Mouse (Mus musculus) neural tube, embryonic 11.5 days (tissue): ENCODE measurements around the gene Wipf2. TPM values are rescaled to one million over a fixed set of nuclear protein-coding genes. Genes with fewer than 3 reads are reported as not detected.

ENCODE experiments used
- ATAC-seq: fragments of 200-750 bp; cut with Nextera tagmentation; 2 replicates; pipeline ENCODE4 v1.8.0; 2017; ENCODE audit warnings: moderate number of reproducible peaks, mild to moderate bottlenecking, moderate TSS enrichment, moderate library complexity; ENCODE audit not compliant: insufficient read depth, low FRiP score, low TSS enrichment
- DNase-seq: peaks from one replicate; pipeline ENCODE4 v3.0.0-alpha.2; 2015; ENCODE audit warnings: low spot score
- H3K27ac ChIP-seq: fragments of 300-500 bp; sonication (generic); 2 replicates; pipeline ENCODE4 v1.5.1; 2014; ENCODE audit warnings: low read depth, mild to moderate bottlenecking, low read length
- H3K27me3 ChIP-seq: fragments of 300-500 bp; sonication (generic); 2 replicates; pipeline ENCODE4 v1.6.1; 2014; ENCODE audit warnings: mild to moderate bottlenecking, low read length, mixed read lengths; ENCODE audit not compliant: control insufficient read depth, insufficient read depth
- H3K36me3 ChIP-seq: fragments of 300-500 bp; sonication (generic); 2 replicates; pipeline ENCODE4 v1.6.1; 2014; ENCODE audit warnings: mild to moderate bottlenecking, low read length, moderate library complexity, mixed read lengths; ENCODE audit not compliant: control insufficient read depth, insufficient read depth
- H3K4me1 ChIP-seq: fragments of 300-500 bp; sonication (generic); 2 replicates; pipeline ENCODE4 v1.6.1; 2014; ENCODE audit warnings: low read length, mixed read lengths; ENCODE audit not compliant: control insufficient read depth, insufficient read depth
- H3K4me2 ChIP-seq: fragments of 300-500 bp; sonication (generic); 2 replicates; pipeline ENCODE4 v1.6.1; 2014; ENCODE audit warnings: low read depth, mild to moderate bottlenecking, moderate library complexity
- H3K4me3 ChIP-seq: fragments of 300-500 bp; sonication (generic); 2 replicates; pipeline ENCODE4 v1.5.1; 2014; ENCODE audit warnings: low read depth, low read length
- H3K9ac ChIP-seq: fragments of 300-500 bp; sonication (generic); 2 replicates; pipeline ENCODE4 v1.6.1; 2014; ENCODE audit warnings: mild to moderate bottlenecking, low read length
- H3K9me3 ChIP-seq: fragments of 300-500 bp; sonication (generic); 2 replicates; pipeline ENCODE4 v1.6.1; 2016; ENCODE audit warnings: low read length; ENCODE audit not compliant: control insufficient read depth
- WGBS: fragments of 180-500 bp; shearing (Covaris S2); extraction: QIAGEN DNeasy Blood & Tissue Kit; methylation state at CpG from one replicate; pipeline ENCODE4 v1.1.7; 2014; 5-methylcytosine and 5-hydroxymethylcytosine counted together
- polyA plus RNA-seq: library from polyadenylated mRNA; unstranded; fragments of >200 nt; fragmentation: Nextera tagmentation; extraction: Ambion mirVana; gene quantifications from 2 replicates; pipeline ENCODE4 v1.2.1, GENCODE M21; 2014

Gene Wipf2
- polyA plus RNA-seq, 1 experiment from 2014 or later = 5.6 TPM

GRCm38 (mm10) chr11:98889977-98890376, 26.5 kb downstream of the Wipf2 start:
- Histone ChIP-seq H3K4me1 (no peaks in the 10 kb centered on the region), H3K27ac (no peak overlapping the region), H3K36me3 (peaks cover 20% of the 10 kb centered on the region), H3K27me3 (no peaks in the 10 kb centered on the region), H3K4me3 (no peak overlapping the region), H3K9me3 (no peaks in the 10 kb centered on the region), H3K4me2 (no peak overlapping the region), H3K9ac (no peak overlapping the region)
- 91% methylated on average over 5 of the region's 5 CpGs for WGBS
- DNase-seq (no peak), ATAC-seq (no peak)

DNA sequence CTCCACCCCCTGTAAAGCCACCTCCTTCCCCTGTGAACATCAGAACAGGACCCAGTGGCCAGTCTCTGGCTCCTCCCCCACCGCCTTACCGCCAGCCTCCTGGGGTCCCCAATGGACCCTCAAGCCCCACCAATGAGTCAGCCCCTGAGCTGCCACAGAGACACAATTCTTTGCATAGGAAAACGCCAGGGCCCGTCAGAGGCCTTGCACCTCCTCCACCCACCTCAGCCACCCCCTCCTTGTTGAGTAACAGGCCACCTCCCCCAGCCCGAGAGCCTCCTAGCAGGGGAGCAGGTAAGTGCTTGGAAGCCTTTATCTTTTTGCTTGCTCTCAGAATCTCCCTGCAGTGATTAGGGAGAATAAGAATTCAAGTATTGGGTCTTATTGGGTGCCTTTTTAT, 29.0 kb downstream of the Wipf2 start:
- no peaks in the 10 kb centered on the region for H3K27me3 ChIP-seq
- DNase-seq (no peak), ATAC-seq (no peak)
- no peak overlapping the region for H3K4me3 ChIP-seq
- 47% methylated on average over 5 of the region's 5 CpGs for WGBS
- no peak overlapping the region for H3K9ac ChIP-seq
- H3K27ac ChIP-seq = no peak overlapping the region
- no peak overlapping the region for H3K4me2 ChIP-seq
- peaks cover 20% of the 10 kb centered on the region for H3K36me3 ChIP-seq
- no peaks in the 10 kb centered on the region for H3K9me3 ChIP-seq
- no peaks in the 10 kb centered on the region for H3K4me1 ChIP-seq

- no peak overlapping the region for H3K4me3 ChIP-seq
- no peak overlapping the region for H3K9ac ChIP-seq
These were observed 37.2 kb downstream of the Wipf2 start for GRCm38 (mm10) chr11:98900529-98901125.

DNA sequence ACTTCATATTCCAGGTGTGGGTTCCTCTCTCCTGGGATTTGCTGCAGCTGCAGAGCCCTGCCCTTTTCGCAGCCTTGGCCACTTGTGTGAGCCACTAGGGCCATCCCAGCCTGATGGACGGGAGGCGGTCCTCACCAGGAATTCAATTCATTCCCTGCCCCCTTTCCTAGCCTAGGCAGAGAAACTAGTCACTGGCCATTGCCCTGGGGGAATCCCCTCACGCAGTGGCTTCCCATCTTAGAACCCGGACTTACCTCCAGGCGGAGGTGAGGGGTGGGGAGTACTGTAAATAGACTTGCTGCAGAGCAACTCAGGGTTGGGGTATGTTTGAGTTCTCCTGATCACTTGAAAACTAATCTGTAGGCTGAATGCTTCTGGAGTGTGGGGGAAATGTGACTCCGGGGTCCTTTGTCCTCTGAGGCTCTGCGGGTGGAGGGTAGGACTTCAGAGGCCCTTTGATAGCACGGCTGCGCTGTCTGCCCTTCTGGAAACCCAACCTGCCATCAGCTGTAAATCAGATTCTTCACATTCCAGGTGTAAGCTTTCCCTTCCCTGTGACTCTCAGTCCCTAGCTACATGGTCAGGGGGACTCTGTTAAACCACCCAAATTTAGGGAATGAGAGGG, 39.3 kb downstream of the Wipf2 start:
- Histone ChIP-seq H3K27me3 (no peaks in the 10 kb centered on the region), H3K9me3 (no peaks in the 10 kb centered on the region), H3K4me3 (no peak overlapping the region), H3K4me1 (peaks cover 10% of the 10 kb centered on the region), H3K4me2 (no peak overlapping the region), H3K36me3 (peaks cover 11% of the 10 kb centered on the region), H3K9ac (peak overlapping the region; percentile 5; the same call in 1 of the 2 replicates), H3K27ac (no peak overlapping the region)
- ATAC-seq (no peak), DNase-seq (peak; percentile 34)
- 4% methylated on average over 10 of the region's 10 CpGs for WGBS

More at GRCm38 (mm10) chr11:98900529-98901125, 37.2 kb downstream of the Wipf2 start:
- WGBS = 85% methylated on average over 12 of the region's 12 CpGs
- no peak overlapping the region for H3K27ac ChIP-seq
- H3K4me2 ChIP-seq = no peak overlapping the region
- H3K9me3 ChIP-seq = no peaks in the 10 kb centered on the region
- peaks cover 10% of the 10 kb centered on the region for H3K4me1 ChIP-seq
- H3K36me3 ChIP-seq = peaks cover 15% of the 10 kb centered on the region
- DNase-seq (no peak), ATAC-seq (no peak)
- H3K27me3 ChIP-seq = no peaks in the 10 kb centered on the region

GRCm38 (mm10) chr11:98904577-98904976, 41.1 kb downstream of the Wipf2 start:
- H3K9me3 ChIP-seq = no peaks in the 10 kb centered on the region
- H3K27ac ChIP-seq = no peak overlapping the region
- WGBS = 79% methylated on average over 2 of the region's 2 CpGs
- no peaks in the 10 kb centered on the region for H3K27me3 ChIP-seq
- DNase-seq (no peak), ATAC-seq (no peak)
- H3K9ac ChIP-seq = no peak overlapping the region
- H3K4me2 ChIP-seq = no peak overlapping the region
- H3K4me3 ChIP-seq = no peak overlapping the region
- H3K36me3 ChIP-seq = peaks cover 6% of the 10 kb centered on the region
- H3K4me1 ChIP-seq = peaks cover 13% of the 10 kb centered on the region

- ATAC-seq = no peak
- H3K4me1 ChIP-seq = peaks cover 13% of the 10 kb centered on the region
- no peak overlapping the region for H3K27ac ChIP-seq
- no peak overlapping the region for H3K9ac ChIP-seq
- H3K4me3 ChIP-seq = no peak overlapping the region
- DNase-seq = no peak
- H3K9me3 ChIP-seq = no peaks in the 10 kb centered on the region
- 0 out of 2 replicates have a peak, but pooled peaks cover 4% of the 10 kb centered on the region for H3K36me3 ChIP-seq
- no peaks in the 10 kb centered on the region for H3K27me3 ChIP-seq
- WGBS = 86% methylated on average over 7 of the region's 7 CpGs
- H3K4me2 ChIP-seq = no peak overlapping the region
These were observed 41.6 kb downstream of the Wipf2 start for GRCm38 (mm10) chr11:98905033-98905432.

DNA sequence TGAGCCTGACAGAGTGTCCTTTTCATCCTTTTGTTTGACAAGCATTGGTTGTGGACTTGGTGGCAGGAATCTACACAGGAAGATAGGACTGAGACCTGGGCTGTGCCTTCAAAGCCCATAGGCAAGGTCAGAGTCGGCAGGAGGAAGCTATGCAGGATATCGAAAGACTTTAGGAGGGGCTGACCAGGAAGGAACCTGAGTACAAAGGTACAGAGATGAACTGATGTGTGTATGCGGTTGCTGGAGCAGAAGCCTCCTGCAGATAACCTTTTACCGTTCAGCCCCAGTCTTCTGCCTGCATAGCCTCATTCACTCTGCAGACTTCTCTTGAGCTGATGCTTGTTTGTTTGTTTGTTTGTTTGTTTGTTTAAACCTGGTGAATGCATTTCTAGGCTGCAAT, 42.1 kb downstream of the Wipf2 start:
- no peak overlapping the region for H3K4me3 ChIP-seq
- WGBS = 90% methylated on average over 4 of the region's 4 CpGs
- H3K9ac ChIP-seq = no peak overlapping the region
- DNase-seq (no peak), ATAC-seq (no peak)
- H3K27ac ChIP-seq = no peak overlapping the region
- H3K36me3 ChIP-seq = 0 out of 2 replicates have a peak, but pooled peaks cover 4% of the 10 kb centered on the region
- H3K4me1 ChIP-seq = peaks cover 13% of the 10 kb centered on the region
- no peaks in the 10 kb centered on the region for H3K9me3 ChIP-seq
- no peak overlapping the region for H3K4me2 ChIP-seq
- H3K27me3 ChIP-seq = no peaks in the 10 kb centered on the region

DNA sequence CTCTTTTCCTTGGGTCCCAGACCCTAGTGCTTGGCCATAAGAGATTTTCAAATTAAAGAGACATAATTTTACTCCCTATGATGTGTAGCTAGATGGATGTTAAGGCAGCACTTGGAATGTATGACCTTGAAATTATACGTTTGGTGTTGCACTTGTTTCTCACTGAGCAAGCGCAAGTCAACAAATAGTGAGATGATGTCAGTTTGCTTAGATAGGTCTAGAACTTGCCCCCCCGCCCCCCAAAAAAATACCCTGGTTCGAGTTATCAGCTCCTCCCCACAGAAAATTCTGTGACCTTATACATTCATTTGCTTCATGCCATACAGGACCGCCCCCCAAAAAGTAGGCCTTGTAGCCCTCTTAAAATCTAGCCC, 43.6 kb downstream of the Wipf2 start:
- Histone ChIP-seq H3K4me1 (peaks cover 13% of the 10 kb centered on the region), H3K36me3 (peaks cover 3% of the 10 kb centered on the region; the same call in 1 of the 2 replicates), H3K9ac (no peak overlapping the region), H3K27ac (no peak overlapping the region), H3K27me3 (no peaks in the 10 kb centered on the region), H3K9me3 (no peaks in the 10 kb centered on the region), H3K4me3 (no peak overlapping the region; the same call in 1 of the 2 replicates), H3K4me2 (peak overlapping the region; percentile 39)
- no peak for ATAC-seq
- 65% methylated on average over 5 of the region's 5 CpGs for WGBS
- no peak for DNase-seq
